Mouse (Mus musculus) kidney, adult 2 months (tissue): ENCODE data around the gene Dlg2. TPM values are rescaled to one million over a fixed set of nuclear protein-coding genes. Genes with fewer than 3 reads are reported as not detected.

Experiments used
- DNase-seq: peaks from one replicate; pipeline ENCODE4 v3.0.0; 2021
- H3K27ac ChIP-seq: fragments of 200-500 bp; 2 replicates; pipeline ENCODE4 v1.5.1; 2012; ENCODE audit warnings: low read depth, low read length, control low read depth, inconsistent platforms; ENCODE audit not compliant: insufficient read depth
- H3K27me3 ChIP-seq: fragments of 200-500 bp; replicated peaks from 2 replicates; pipeline ENCODE4 v1.6.1; 2012; ENCODE audit warnings: mild to moderate bottlenecking, moderate library complexity, low read length, inconsistent platforms; ENCODE audit not compliant: control insufficient read depth, insufficient read depth
- H3K36me3 ChIP-seq: fragments of 200-500 bp; 2 replicates; pipeline ENCODE4 v1.6.1; 2012; ENCODE audit warnings: mild to moderate bottlenecking, moderate library complexity, low read length, inconsistent platforms; ENCODE audit not compliant: control insufficient read depth, insufficient read depth
- H3K4me1 ChIP-seq: fragments of 200-500 bp; 2 replicates; pipeline ENCODE4 v1.6.1; 2011; ENCODE audit warnings: low read length; ENCODE audit not compliant: control insufficient read depth, insufficient read depth
- H3K4me3 ChIP-seq: fragments of 200-500 bp; 2 replicates; pipeline ENCODE4 v1.5.1; 2011; ENCODE audit warnings: mild to moderate bottlenecking, low read depth, low read length, control low read depth; ENCODE audit not compliant: insufficient read depth
- CTCF ChIP-seq: fragments of 200-500 bp; conservative IDR thresholded peaks from 2 replicates; pipeline ENCODE4 v1.5.1; 2011; ENCODE audit warnings: low read depth, mild to moderate bottlenecking, control low read depth, low read length, moderate library complexity, mixed read lengths; ENCODE audit not compliant: insufficient read depth, insufficient read length
- POLR2A ChIP-seq: fragments of 200-500 bp; IDR thresholded peaks from one replicate; pipeline ENCODE4 v1.6.1; 2011; ENCODE audit warnings: low read depth, low read length, control low read depth
- WGBS: fragments of 180-500 bp; shearing (Covaris S2); methylation state at CpG from one replicate; pipeline ENCODE4 v1.1.7; 2018; 5-methylcytosine and 5-hydroxymethylcytosine counted together
- polyA plus RNA-seq: library from polyadenylated mRNA; depleted of rRNA; stranded (reverse); fragments of >200 nt; gene quantifications from 2 replicates; pipeline ENCODE4 v1.2.3, GENCODE M21; 2012

The Dlg2 gene
- polyA plus RNA-seq, 1 experiment, result 2.1 TPM

GRCm38 (mm10) chr7:91218321-91218987 is 742.0 kb downstream of the Dlg2 start:
- H3K4me3 ChIP-seq, result no peak overlapping the region
- WGBS, result 59% methylated on average over 7 of the region's 7 CpGs
- no peaks in the 10 kb centered on the region for H3K27me3 ChIP-seq
- no peak overlapping the region for H3K27ac ChIP-seq
- TF ChIP-seq POLR2A, result no peak
- H3K36me3 ChIP-seq, result no peaks in the 10 kb centered on the region
- DNase-seq, result no peak
- no peaks in the 10 kb centered on the region for H3K4me1 ChIP-seq

GRCm38 (mm10) chr7:91226442-91226841 is 750.0 kb downstream of the Dlg2 start:
- under 1% methylated on average over 5 of the region's 5 CpGs for WGBS
- H3K27ac ChIP-seq, result no peak overlapping the region

DNA sequence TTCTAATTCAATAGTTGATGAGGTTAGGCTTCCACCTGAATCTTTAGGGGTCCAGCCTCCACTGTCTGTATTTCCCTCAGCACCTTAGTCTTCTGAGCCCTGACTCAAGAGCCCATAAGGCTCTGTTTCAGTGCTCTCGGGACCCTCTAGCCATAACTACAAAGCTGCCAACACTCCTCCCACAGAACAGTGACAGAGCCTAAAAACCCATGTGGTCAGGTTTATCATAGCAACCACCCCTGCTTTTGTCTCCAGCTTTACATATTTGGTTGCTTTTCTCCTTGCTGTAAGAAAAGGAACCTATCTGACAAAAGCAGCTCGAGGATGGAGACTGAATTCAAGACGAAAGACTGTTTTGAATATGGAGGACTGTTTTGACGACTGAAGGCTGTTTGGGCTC is 765.2 kb downstream of the Dlg2 start:
- H3K4me1 ChIP-seq, result no peaks in the 10 kb centered on the region
- 68% methylated on average over 4 of the region's 4 CpGs for WGBS
- TF ChIP-seq POLR2A (no peak), CTCF (no peak)
- no peaks in the 10 kb centered on the region for H3K36me3 ChIP-seq
- DNase-seq, result no peak
- no peak overlapping the region for H3K4me3 ChIP-seq
- H3K27me3 ChIP-seq, result no peaks in the 10 kb centered on the region
- H3K27ac ChIP-seq, result no peak overlapping the region

More at GRCm38 (mm10) chr7:91226442-91226841, 750.0 kb downstream of the Dlg2 start:
- no peak overlapping the region for H3K4me3 ChIP-seq
- TF ChIP-seq CTCF, result peak; percentile 39
- TF ChIP-seq POLR2A, result no peak
- no peaks in the 10 kb centered on the region for H3K4me1 ChIP-seq
- peak; percentile 62 for DNase-seq
- no peaks in the 10 kb centered on the region for H3K36me3 ChIP-seq
- no peaks in the 10 kb centered on the region for H3K27me3 ChIP-seq

DNA sequence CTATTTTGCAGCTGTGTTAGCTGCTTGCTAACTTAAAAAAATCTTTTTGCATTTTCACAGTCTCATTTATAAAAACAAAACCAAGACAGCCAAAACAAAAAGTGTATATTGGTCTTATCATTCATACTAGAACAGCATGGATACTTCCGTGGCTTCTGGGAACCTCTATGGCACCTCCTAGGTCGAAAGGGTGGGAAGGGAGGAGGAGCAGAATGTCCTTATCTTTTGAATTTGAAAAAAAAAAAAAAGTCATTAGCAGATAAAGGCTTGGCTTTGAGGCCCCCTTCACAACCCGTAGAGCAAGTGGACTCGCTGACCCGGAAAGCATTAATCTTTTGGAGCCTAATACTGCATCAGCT is 785.2 kb downstream of the Dlg2 start:
- no peak for DNase-seq
- no peak overlapping the region for H3K27ac ChIP-seq
- under 1% methylated on average over 5 of the region's 5 CpGs for WGBS
- no peak for TF ChIP-seq CTCF
- no peak for TF ChIP-seq POLR2A
- no peaks in the 10 kb centered on the region for H3K36me3 ChIP-seq
- no peaks in the 10 kb centered on the region for H3K27me3 ChIP-seq
- H3K4me1 ChIP-seq, result no peaks in the 10 kb centered on the region
- H3K4me3 ChIP-seq, result peak overlapping the region; percentile 9; the same call in 1 of the 2 replicates

- DNase-seq, result no peak
- WGBS, result 1% methylated on average over 34 of the region's 34 CpGs
- Histone ChIP-seq H3K4me1 (no peaks in the 10 kb centered on the region), H3K4me3 (peak overlapping the region; percentile 9), H3K27ac (no peak overlapping the region), H3K36me3 (no peaks in the 10 kb centered on the region), H3K27me3 (no peaks in the 10 kb centered on the region)
- TF ChIP-seq CTCF (no peak), POLR2A (no peak)
These were observed 785.8 kb downstream of the Dlg2 start for GRCm38 (mm10) chr7:91262031-91262951.

- H3K36me3 ChIP-seq, result no peaks in the 10 kb centered on the region
- no peak overlapping the region for H3K27ac ChIP-seq
- 9% methylated on average over 9 of the region's 9 CpGs for WGBS
- H3K27me3 ChIP-seq, result no peaks in the 10 kb centered on the region
- H3K4me1 ChIP-seq, result no peaks in the 10 kb centered on the region
- no peak for DNase-seq
- no peak overlapping the region for H3K4me3 ChIP-seq
- no peak for TF ChIP-seq POLR2A
- no peak for TF ChIP-seq CTCF
These were observed 786.5 kb downstream of the Dlg2 start for GRCm38 (mm10) chr7:91262998-91263397.

- 12% methylated on average over 1 of the region's 1 CpGs for WGBS
- Histone ChIP-seq H3K4me1 (no peaks in the 10 kb centered on the region), H3K27me3 (no peaks in the 10 kb centered on the region), H3K36me3 (no peaks in the 10 kb centered on the region), H3K27ac (no peak overlapping the region), H3K4me3 (no peak overlapping the region)
- TF ChIP-seq CTCF (no peak), POLR2A (no peak)
- peak; percentile 12 for DNase-seq
These were observed 791.3 kb downstream of the Dlg2 start for GRCm38 (mm10) chr7:91267764-91268163.
